Mouse (Mus musculus) heart, adult 2 months (tissue): ENCODE results near the gene Cdkn2aip. TPM values are rescaled to one million over a fixed set of nuclear protein-coding genes. Genes with fewer than 3 reads are reported as not detected.

Experiments used
- DNase-seq, 2 experiments: peaks; one replicate each; pipeline ENCODE4 v3.0.0; 2021
- H3K27ac ChIP-seq: fragments of 200-600 bp; 2 replicates; pipeline ENCODE4 v1.8.1; 2022
- H3K27me3 ChIP-seq: fragments of 200-500 bp; 2 replicates; pipeline ENCODE4 v1.6.1; 2012; ENCODE audit warnings: mild to moderate bottlenecking, low read length, inconsistent platforms, mixed read lengths; ENCODE audit not compliant: control insufficient read depth, insufficient read depth
- H3K36me3 ChIP-seq: fragments of 200-500 bp; 2 replicates; pipeline ENCODE4 v1.6.1; 2012; ENCODE audit warnings: low read length, inconsistent platforms; ENCODE audit not compliant: control insufficient read depth, insufficient read depth
- H3K4me1 ChIP-seq: fragments of 200-500 bp; 2 replicates; pipeline ENCODE4 v1.6.1; 2011; ENCODE audit warnings: low read length; ENCODE audit not compliant: control insufficient read depth, insufficient read depth
- H3K4me3 ChIP-seq: fragments of 200-600 bp; 2 replicates; pipeline ENCODE4 v1.8.1; 2022
- H3K79me2 ChIP-seq: fragments of 200-500 bp; replicated peaks from 2 replicates; pipeline ENCODE4 v1.6.1; 2012; ENCODE audit warnings: mild to moderate bottlenecking, inconsistent platforms, low read length, moderate library complexity, mixed read lengths; ENCODE audit not compliant: control insufficient read depth, insufficient read depth
- H3K9ac ChIP-seq: fragments of 200-500 bp; 2 replicates; pipeline ENCODE4 v1.6.1; 2012; ENCODE audit warnings: low read depth, mild to moderate bottlenecking, control low read depth, inconsistent platforms, low read length, mixed read lengths
- CTCF ChIP-seq: fragments of 200-600 bp; IDR thresholded peaks from 2 replicates; pipeline ENCODE4 v1.8.1; 2022; ENCODE audit warnings: antibody characterized with exemption, mild to moderate bottlenecking, moderate library complexity
- EP300 ChIP-seq: fragments of 200-500 bp; IDR thresholded peaks from 2 replicates; pipeline ENCODE4 v1.6.1; 2011; ENCODE audit warnings: low read depth, low read length, control low read depth; ENCODE audit not compliant: insufficient read depth
- POLR2A ChIP-seq: fragments of 200-500 bp; IDR thresholded peaks from 2 replicates; pipeline ENCODE4 v1.6.1; 2011; ENCODE audit warnings: mild to moderate bottlenecking, low read depth, low read length, control low read depth; ENCODE audit not compliant: insufficient read depth
- WGBS: fragments of 180-500 bp; shearing (Covaris S2); methylation state at CpG from one replicate; pipeline ENCODE4 v1.1.7; 2018; 5-methylcytosine and 5-hydroxymethylcytosine counted together
- intact Hi-C: fragments of 180-260 bp; cut with DNase I; formaldehyde crosslinking; loops from one replicate; pipeline ENCODE4 v1.15.1; 2025
- polyA plus RNA-seq: library from polyadenylated mRNA; depleted of rRNA; stranded (reverse); fragments of >200 nt; gene quantifications from 2 replicates; pipeline ENCODE4 v1.2.3, GENCODE M21; 2012; rRNA removed
- total RNA-seq, 2 experiments: library from RNA; stranded (reverse); gene quantifications; 2 replicates each; pipeline ENCODE4 v1.2.3; 2021

Gene Cdkn2aip
- total and polyA plus RNA-seq, 3 experiments, result 3.2 to 8.5 (median 7.9) TPM

DNA sequence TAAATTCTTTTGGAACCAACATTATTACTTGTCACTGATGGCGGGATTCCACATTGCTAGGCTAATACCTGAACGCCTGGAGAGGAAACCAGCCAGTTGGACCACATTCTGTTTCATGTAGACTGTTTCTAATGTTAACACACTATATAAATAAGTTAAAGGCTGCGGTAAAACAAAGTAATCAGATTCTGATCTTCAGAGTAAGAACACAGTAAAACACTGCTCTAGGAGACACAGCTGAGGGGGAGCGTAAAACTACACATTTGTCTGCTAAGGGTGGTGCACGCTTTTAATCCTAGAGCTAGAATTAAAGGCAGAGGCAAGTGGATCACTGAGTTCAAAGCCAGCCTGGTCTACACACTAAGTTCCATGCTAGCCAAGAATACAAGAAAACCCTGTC lies 51.0 kb downstream of the Cdkn2aip start:
- intact Hi-C loops, result no loop called here
- no peak for TF ChIP-seq CTCF
- TF ChIP-seq POLR2A, result no peak
- no peak for TF ChIP-seq EP300
- Histone ChIP-seq H3K79me2 (no peaks in the 10 kb centered on the region), H3K27me3 (no peaks in the 10 kb centered on the region), H3K4me1 (no peaks in the 10 kb centered on the region), H3K9ac (no peak overlapping the region), H3K27ac (no peak overlapping the region), H3K4me3 (no peak overlapping the region), H3K36me3 (no peaks in the 10 kb centered on the region)
- 94% methylated on average over 5 of the region's 5 CpGs for WGBS
- no peak for DNase-seq

DNA sequence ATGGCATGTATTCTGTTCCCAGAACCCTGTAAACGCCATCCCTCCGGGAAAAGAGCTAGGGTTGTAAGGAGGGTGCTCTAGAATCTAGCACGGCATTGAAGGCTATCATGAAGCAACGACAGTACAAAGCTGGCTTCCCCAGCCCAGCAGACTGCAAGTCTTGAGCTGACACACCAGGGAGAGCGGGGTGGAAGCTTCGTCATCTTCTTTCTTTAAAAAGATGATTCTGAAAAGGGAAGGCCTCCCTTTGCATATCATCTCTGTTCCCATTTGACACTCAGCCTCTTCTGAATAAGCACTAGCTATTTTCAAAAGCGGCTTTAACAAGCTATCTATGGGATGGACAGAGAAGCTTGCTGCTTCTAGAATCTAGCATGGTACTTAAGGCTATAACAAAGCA lies 53.3 kb downstream of the Cdkn2aip start:
- Histone ChIP-seq H3K4me3 (no peak overlapping the region), H3K27me3 (no peaks in the 10 kb centered on the region), H3K9ac (no peak overlapping the region), H3K27ac (no peak overlapping the region), H3K36me3 (no peaks in the 10 kb centered on the region), H3K79me2 (no peaks in the 10 kb centered on the region), H3K4me1 (no peaks in the 10 kb centered on the region)
- intact Hi-C loops, result no loop called here
- WGBS, result 93% methylated on average over 7 of the region's 7 CpGs
- TF ChIP-seq EP300, result no peak
- no peak for TF ChIP-seq POLR2A
- DNase-seq, result no peak

DNA sequence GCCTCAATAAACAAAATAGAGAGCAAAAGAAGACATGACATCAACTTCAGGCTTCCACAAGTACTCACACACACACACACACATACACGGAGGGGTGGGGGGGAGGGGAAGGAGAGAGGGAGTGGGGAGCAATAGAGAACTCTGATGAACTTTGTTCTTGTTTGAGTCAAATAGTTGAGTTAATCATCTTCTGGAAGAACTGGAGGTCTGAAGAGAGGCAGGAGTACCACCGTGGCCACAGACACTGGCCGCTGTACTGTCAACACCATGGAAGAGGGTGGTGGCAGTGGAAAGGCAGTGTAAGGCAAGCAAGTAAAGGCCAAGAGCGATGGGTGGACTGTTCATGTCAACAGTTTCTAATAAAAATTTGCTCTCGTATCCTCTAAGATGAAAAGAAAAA lies 54.3 kb downstream of the Cdkn2aip start:
- WGBS, result 84% methylated on average over 5 of the region's 5 CpGs
- TF ChIP-seq CTCF (no peak), EP300 (no peak), POLR2A (no peak)
- DNase-seq, result no peak
- Histone ChIP-seq H3K36me3 (no peaks in the 10 kb centered on the region), H3K79me2 (no peaks in the 10 kb centered on the region), H3K27me3 (no peaks in the 10 kb centered on the region), H3K9ac (no peak overlapping the region), H3K4me1 (no peaks in the 10 kb centered on the region), H3K27ac (no peak overlapping the region), H3K4me3 (no peak overlapping the region)
- intact Hi-C loops, result no loop called here

Other genes starting within 250 kb of the Cdkn2aip start
- gene Trappc11, start 180.5 kb downstream of the Cdkn2aip start, total RNA-seq, result 10 to 100 TPM; 19.2 to 20.3 TPM
- 11.7 and 19.3 TPM in 2 replicates for gene Trappc11, start 180.5 kb downstream of the Cdkn2aip start, polyA plus RNA-seq
- 10 to 100 TPM; 60.7 to 65.2 TPM for gene Rwdd4a, start 180.3 kb downstream of the Cdkn2aip start, total RNA-seq
- 16.2 and 27.6 TPM in 2 replicates for gene Rwdd4a, start 180.3 kb downstream of the Cdkn2aip start, polyA plus RNA-seq
- gene Ing2, start 38.4 kb downstream of the Cdkn2aip start, total RNA-seq, result 1 to 10 TPM; 3.8 to 4.9 TPM
- 2.6 and 3.1 TPM in 2 replicates for gene Ing2, start 38.4 kb downstream of the Cdkn2aip start, polyA plus RNA-seq
- gene Cldn24, start 108.2 kb upstream of the Cdkn2aip start, total RNA-seq, result not detected
- not detected in 2 replicates for gene Cldn24, start 108.2 kb upstream of the Cdkn2aip start, polyA plus RNA-seq
- not detected for gene Cldn22, start 110.5 kb upstream of the Cdkn2aip start, total RNA-seq
- gene Cldn22, start 110.5 kb upstream of the Cdkn2aip start, polyA plus RNA-seq, result 0.35 and 1.2 TPM in 2 replicates